Mouse (Mus musculus): Measurements from ENCODE around the gene Myo5a. TPM values are rescaled to one million over a fixed set of nuclear protein-coding genes. Genes with fewer than 3 reads are reported as not detected.

Gene Myo5a
- polyA plus RNA-seq, 1 experiment from 2014 or later = 4.9 TPM

DNA sequence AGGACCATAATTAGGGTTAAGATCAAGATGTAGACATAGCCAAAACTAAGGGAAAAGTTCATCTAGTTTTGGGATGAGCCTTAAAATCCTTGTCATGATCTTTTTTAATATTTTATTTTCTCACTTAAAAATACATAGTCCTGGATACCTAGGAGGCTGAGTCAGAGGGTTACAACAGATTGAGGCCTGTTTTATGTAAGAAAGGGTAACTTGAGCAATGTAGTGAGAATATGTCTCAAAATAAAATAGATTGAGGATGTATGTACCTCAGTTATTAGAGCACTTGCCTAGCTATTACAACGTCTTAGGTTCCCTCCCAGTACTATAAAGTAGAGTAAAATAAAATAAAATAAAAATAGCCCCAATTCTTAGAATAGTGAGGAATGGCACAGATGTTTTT lies 21.3 kb downstream of the Myo5a start:
- Histone ChIP-seq H3K36me3 (ENCODE audit: control insufficient read depth, insufficient read depth, low read length) (no peaks in the 10 kb centered on the region), H3K4me1 (ENCODE audit: control insufficient read depth, insufficient read depth, low read length) (no peaks in the 10 kb centered on the region), H3K27me3 (replicated peaks; ENCODE audit: control insufficient read depth, insufficient read depth, low read length) (no peaks in the 10 kb centered on the region), H3K27ac (ENCODE audit: low read length) (no peak overlapping the region), H3K9me3 (ENCODE audit: control insufficient read depth, low read length) (no peaks in the 10 kb centered on the region), H3K9ac (ENCODE audit: low read depth, low read length) (no peak overlapping the region), H3K4me2 (ENCODE audit: low read depth, low read length) (no peak overlapping the region), H3K4me3 (ENCODE audit: low read length) (no peak overlapping the region)
- ATAC-seq = no peak
- WGBS = 88% methylated on average over 1 of the region's 1 CpGs

DNA sequence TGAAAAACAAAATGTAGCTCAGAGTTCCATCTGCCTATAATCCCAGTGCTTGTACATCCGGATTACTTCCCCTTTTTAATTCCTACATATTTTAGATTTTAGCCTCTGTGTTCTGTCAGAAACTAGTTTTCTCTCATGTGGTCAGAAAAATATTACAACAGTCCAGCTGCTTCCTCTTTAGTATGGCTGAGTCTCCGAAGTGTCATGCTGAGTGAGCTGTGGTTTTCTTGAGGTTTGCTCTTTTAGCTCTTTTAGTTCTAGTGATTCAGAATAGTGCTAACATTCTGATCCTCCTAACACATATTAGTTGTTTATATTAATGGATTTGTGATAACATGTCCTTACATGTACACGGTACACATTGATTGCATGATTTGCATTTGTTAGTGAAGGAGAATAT lies 23.9 kb downstream of the Myo5a start:
- Histone ChIP-seq H3K4me2 (ENCODE audit: low read depth, low read length) (no peak overlapping the region), H3K4me3 (ENCODE audit: low read length) (no peak overlapping the region), H3K36me3 (ENCODE audit: control insufficient read depth, insufficient read depth, low read length) (no peaks in the 10 kb centered on the region), H3K9me3 (ENCODE audit: control insufficient read depth, low read length) (no peaks in the 10 kb centered on the region), H3K9ac (ENCODE audit: low read depth, low read length) (no peak overlapping the region), H3K4me1 (ENCODE audit: control insufficient read depth, insufficient read depth, low read length) (no peaks in the 10 kb centered on the region), H3K27me3 (replicated peaks; ENCODE audit: control insufficient read depth, insufficient read depth, low read length) (no peaks in the 10 kb centered on the region), H3K27ac (ENCODE audit: low read length) (no peak overlapping the region)
- no peak for ATAC-seq
- 73% methylated on average over 3 of the region's 3 CpGs for WGBS

DNA sequence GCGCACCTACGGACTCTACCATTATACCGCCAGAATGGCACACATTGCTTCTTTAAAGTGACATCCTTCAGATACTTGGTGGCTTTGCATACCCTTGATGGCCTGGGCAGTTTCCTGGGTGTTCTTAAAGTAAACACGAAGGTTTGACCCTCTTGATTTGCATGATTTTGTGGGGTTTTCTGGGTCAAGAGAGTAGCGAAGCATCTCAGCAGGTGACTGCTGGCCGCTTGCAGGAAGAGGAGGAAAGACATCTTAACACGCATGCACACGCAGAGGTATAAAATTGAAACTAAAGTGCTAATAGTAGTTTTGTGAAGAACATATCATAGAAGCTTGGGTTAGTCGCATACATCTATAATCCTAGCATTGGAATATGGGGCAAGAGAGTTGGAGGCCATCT lies 28.1 kb downstream of the Myo5a start:
- Histone ChIP-seq H3K27me3 (replicated peaks; ENCODE audit: control insufficient read depth, insufficient read depth, low read length) (no peaks in the 10 kb centered on the region), H3K9ac (ENCODE audit: low read depth, low read length) (no peak overlapping the region), H3K4me3 (ENCODE audit: low read length) (no peak overlapping the region), H3K27ac (ENCODE audit: low read length) (no peak overlapping the region), H3K9me3 (ENCODE audit: control insufficient read depth, low read length) (no peaks in the 10 kb centered on the region), H3K36me3 (ENCODE audit: control insufficient read depth, insufficient read depth, low read length) (no peaks in the 10 kb centered on the region), H3K4me1 (ENCODE audit: control insufficient read depth, insufficient read depth, low read length) (no peaks in the 10 kb centered on the region), H3K4me2 (ENCODE audit: low read depth, low read length) (no peak overlapping the region)
- ATAC-seq = no peak
- WGBS = 96% methylated on average over 9 of the region's 9 CpGs

DNA sequence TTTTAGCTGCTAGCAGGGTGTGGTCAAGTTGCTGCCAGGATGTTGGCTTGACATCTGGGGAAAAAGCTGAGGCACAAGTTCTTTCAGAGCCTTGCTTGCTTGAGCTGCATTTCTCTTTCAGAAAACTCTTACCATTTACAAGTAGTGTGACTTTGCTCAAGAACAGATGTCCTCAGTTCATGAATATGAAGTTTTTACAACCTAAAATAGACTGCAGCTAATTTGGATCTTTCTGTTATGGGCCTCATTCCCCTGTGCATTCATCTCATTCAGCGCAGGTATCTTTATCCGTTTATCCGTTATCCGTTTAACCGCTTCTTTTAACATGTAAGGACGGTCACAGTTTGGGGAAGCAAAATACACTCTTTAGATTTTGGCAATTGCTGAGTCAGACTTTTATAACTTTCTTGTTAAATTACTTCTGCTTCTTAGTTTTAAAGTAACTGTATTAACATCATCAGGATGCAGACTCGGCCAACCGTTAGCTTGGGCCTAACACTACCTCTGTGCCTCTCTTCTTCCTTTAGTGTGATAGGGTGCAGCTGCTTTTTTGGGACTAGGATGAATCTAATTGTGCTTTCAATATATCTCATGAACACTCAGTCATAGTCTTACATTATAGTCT lies 29.5 kb downstream of the Myo5a start:
- Histone ChIP-seq H3K27me3 (replicated peaks; ENCODE audit: control insufficient read depth, insufficient read depth, low read length) (no peaks in the 10 kb centered on the region), H3K9me3 (ENCODE audit: control insufficient read depth, low read length) (no peaks in the 10 kb centered on the region), H3K4me1 (ENCODE audit: control insufficient read depth, insufficient read depth, low read length) (no peaks in the 10 kb centered on the region), H3K36me3 (ENCODE audit: control insufficient read depth, insufficient read depth, low read length) (no peaks in the 10 kb centered on the region), H3K4me3 (ENCODE audit: low read length) (no peak overlapping the region), H3K4me2 (ENCODE audit: low read depth, low read length) (no peak overlapping the region), H3K9ac (ENCODE audit: low read depth, low read length) (no peak overlapping the region), H3K27ac (ENCODE audit: low read length) (no peak overlapping the region)
- WGBS = 93% methylated on average over 8 of the region's 8 CpGs
- ATAC-seq = no peak

DNA sequence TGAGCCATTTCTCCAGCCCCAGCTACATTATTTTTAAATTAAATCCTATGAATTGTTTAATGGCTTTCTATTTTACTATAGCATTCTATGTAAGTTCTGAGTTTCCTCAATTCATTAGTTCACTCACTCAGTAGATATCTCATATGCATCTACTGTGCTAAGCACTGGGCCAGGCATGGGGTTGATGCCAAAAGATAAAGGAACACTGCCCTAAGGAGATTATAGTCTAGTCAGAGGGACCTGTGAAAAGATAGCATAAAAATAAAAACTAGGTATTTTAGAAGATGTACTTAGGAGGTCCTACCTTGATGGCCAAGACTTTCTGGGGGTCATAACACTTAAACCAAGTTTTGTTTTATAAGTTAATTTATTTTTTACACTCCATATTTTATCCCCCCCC lies 31.3 kb downstream of the Myo5a start:
- Histone ChIP-seq H3K9me3 (ENCODE audit: control insufficient read depth, low read length) (no peaks in the 10 kb centered on the region), H3K4me2 (ENCODE audit: low read depth, low read length) (no peak overlapping the region), H3K36me3 (ENCODE audit: control insufficient read depth, insufficient read depth, low read length) (no peaks in the 10 kb centered on the region), H3K27ac (ENCODE audit: low read length) (no peak overlapping the region), H3K27me3 (replicated peaks; ENCODE audit: control insufficient read depth, insufficient read depth, low read length) (no peaks in the 10 kb centered on the region), H3K4me1 (ENCODE audit: control insufficient read depth, insufficient read depth, low read length) (no peaks in the 10 kb centered on the region), H3K9ac (ENCODE audit: low read depth, low read length) (no peak overlapping the region), H3K4me3 (ENCODE audit: low read length) (no peak overlapping the region)
- ATAC-seq = no peak

DNA sequence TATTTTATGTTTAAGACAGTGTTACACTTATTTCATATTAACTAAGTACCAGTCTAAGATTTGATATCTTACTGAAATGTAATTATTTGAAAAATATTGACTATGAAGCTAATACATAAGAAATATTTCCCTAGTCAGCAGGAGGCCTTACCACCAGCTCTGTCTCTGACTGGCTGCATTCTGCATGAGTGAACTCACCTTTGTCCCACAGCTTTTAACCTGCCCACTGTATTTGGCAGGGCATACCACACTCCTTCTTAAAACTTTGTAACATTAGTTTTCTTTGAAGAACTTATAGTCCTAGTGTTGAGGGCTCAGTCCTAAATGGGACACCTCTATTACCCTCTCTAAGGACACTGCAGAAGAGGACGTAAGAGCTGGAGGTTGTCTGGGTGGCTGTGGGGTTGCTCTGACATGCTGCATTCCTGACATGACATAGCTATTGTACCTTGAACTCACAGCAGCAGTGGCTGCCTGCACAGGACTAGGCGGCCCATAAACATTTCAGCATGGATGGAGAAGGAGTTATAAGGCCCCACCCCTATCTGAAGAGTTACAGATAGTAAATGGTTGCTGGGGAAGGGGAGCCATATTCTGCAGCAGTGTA lies 45.9 kb downstream of the Myo5a start:
- no peak overlapping the region for H3K9ac ChIP-seq (ENCODE audit: low read depth, low read length)
- H3K36me3 ChIP-seq (ENCODE audit: control insufficient read depth, insufficient read depth, low read length) = no peaks in the 10 kb centered on the region
- H3K4me2 ChIP-seq (ENCODE audit: low read depth, low read length) = no peak overlapping the region
- H3K27me3 ChIP-seq (replicated peaks; ENCODE audit: control insufficient read depth, insufficient read depth, low read length) = no peaks in the 10 kb centered on the region
- 56% methylated on average over 2 of the region's 2 CpGs for WGBS
- H3K9me3 ChIP-seq (ENCODE audit: control insufficient read depth, low read length) = no peaks in the 10 kb centered on the region
- H3K4me1 ChIP-seq (ENCODE audit: control insufficient read depth, insufficient read depth, low read length) = no peaks in the 10 kb centered on the region
- ATAC-seq = peak; percentile 92
- H3K4me3 ChIP-seq (ENCODE audit: low read length) = no peak overlapping the region
- H3K27ac ChIP-seq (ENCODE audit: low read length) = no peak overlapping the region

DNA sequence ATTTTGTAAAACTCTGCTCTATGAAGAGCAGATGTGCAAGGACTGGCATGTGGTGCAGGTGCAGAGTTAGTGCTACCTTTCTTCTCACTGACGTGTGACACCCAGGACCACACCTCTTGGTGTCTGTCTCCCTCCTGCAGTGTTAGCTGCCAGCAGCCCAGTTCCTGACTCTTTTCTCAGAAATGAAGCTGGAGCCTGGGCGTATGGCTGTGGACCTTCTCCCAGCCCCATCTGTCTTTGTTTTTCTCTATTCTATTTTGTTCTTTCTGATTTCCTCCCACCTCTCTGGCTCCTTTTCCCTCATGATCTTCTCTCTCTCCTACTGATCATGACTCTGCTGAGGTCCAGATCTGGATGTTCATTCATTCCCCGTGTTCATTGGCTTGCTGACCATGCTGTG lies 50.3 kb downstream of the Myo5a start:
- Histone ChIP-seq H3K4me1 (ENCODE audit: control insufficient read depth, insufficient read depth, low read length) (no peaks in the 10 kb centered on the region), H3K9me3 (ENCODE audit: control insufficient read depth, low read length) (no peaks in the 10 kb centered on the region), H3K9ac (ENCODE audit: low read depth, low read length) (no peak overlapping the region), H3K27me3 (replicated peaks; ENCODE audit: control insufficient read depth, insufficient read depth, low read length) (no peaks in the 10 kb centered on the region), H3K4me2 (ENCODE audit: low read depth, low read length) (no peak overlapping the region), H3K36me3 (ENCODE audit: control insufficient read depth, insufficient read depth, low read length) (no peaks in the 10 kb centered on the region), H3K27ac (ENCODE audit: low read length) (no peak overlapping the region), H3K4me3 (ENCODE audit: low read length) (no peak overlapping the region)
- ATAC-seq = no peak
- 91% methylated on average over 3 of the region's 3 CpGs for WGBS

DNA sequence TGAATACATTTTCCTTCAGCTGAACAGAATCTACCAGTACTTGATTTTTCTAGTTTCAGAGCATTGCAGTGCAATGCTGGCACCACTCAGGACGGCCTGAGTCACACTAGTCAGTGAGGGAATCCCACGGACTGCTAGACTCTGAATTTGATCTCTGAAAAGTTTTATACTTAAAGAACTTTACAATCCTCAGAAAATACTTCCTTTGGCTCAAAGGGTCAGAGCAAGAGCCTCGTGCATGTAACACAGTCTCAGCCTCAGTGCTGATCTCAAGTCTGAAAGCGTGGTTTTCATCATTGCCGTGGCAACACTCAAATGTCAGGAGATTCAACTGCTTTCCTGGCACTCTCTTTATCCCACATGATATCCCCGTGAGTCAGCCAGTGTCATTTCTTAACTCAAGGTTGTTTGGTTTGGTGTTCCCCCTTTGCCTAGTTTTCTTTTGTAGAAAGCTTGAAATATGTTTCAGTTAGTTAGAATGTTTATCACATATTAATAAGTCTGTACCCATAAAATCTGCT lies 53.4 kb downstream of the Myo5a start:
- WGBS = 58% methylated on average over 6 of the region's 6 CpGs
- H3K9ac ChIP-seq (ENCODE audit: low read depth, low read length) = no peak overlapping the region
- no peaks in the 10 kb centered on the region for H3K4me1 ChIP-seq (ENCODE audit: control insufficient read depth, insufficient read depth, low read length)
- H3K4me2 ChIP-seq (ENCODE audit: low read depth, low read length) = no peak overlapping the region
- no peaks in the 10 kb centered on the region for H3K36me3 ChIP-seq (ENCODE audit: control insufficient read depth, insufficient read depth, low read length)
- H3K27me3 ChIP-seq (replicated peaks; ENCODE audit: control insufficient read depth, insufficient read depth, low read length) = no peaks in the 10 kb centered on the region
- ATAC-seq = no peak
- H3K27ac ChIP-seq (ENCODE audit: low read length) = no peak overlapping the region
- no peak overlapping the region for H3K4me3 ChIP-seq (ENCODE audit: low read length)
- no peaks in the 10 kb centered on the region for H3K9me3 ChIP-seq (ENCODE audit: control insufficient read depth, low read length)

DNA sequence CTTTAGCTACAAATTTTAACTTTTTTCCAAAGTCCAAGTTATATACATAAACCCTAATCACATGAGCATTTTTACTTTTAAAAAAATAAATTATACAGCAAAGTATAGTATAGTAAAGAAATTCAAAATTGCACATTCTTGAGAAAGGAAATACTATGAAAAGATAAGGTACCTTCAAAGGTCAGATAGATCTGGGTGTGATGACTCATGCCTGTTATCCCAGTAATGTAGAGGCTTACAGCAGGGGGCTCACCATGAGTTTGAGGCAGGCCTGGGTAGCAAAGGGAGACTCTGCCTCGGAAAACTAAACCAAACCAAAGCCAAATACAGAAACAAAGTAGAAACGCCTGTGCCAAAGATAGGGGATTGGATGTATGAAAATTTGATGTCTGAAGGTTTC lies 59.7 kb downstream of the Myo5a start:
- 79% methylated on average over 2 of the region's 2 CpGs for WGBS
- H3K27ac ChIP-seq (ENCODE audit: low read length) = no peak overlapping the region
- no peak overlapping the region for H3K4me3 ChIP-seq (ENCODE audit: low read length)
- H3K4me2 ChIP-seq (ENCODE audit: low read depth, low read length) = no peak overlapping the region
- H3K9me3 ChIP-seq (ENCODE audit: control insufficient read depth, low read length) = no peaks in the 10 kb centered on the region
- no peaks in the 10 kb centered on the region for H3K4me1 ChIP-seq (ENCODE audit: control insufficient read depth, insufficient read depth, low read length)
- no peak for ATAC-seq
- H3K27me3 ChIP-seq (replicated peaks; ENCODE audit: control insufficient read depth, insufficient read depth, low read length) = no peaks in the 10 kb centered on the region
- no peaks in the 10 kb centered on the region for H3K36me3 ChIP-seq (ENCODE audit: control insufficient read depth, insufficient read depth, low read length)
- no peak overlapping the region for H3K9ac ChIP-seq (ENCODE audit: low read depth, low read length)

DNA sequence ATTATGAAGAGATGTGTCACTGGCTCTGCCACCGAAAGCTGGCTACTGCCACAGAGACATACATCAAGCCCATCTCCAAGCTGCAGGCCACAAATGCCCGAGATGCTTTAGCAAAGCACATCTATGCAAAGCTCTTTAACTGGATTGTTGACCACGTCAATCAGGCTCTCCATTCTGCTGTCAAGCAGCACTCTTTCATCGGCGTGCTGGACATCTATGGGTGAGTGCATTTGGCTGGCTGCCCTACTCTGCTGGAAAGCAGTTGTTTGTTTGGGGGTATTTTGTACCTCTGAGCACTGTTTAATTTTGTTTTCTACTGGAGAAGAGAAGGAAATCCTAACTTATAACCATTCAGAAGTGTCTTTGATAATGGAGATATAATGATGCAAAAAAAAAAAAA lies 76.1 kb downstream of the Myo5a start:
- no peaks in the 10 kb centered on the region for H3K27me3 ChIP-seq (replicated peaks; ENCODE audit: control insufficient read depth, insufficient read depth, low read length)
- no peak overlapping the region for H3K27ac ChIP-seq (ENCODE audit: low read length)
- H3K36me3 ChIP-seq (ENCODE audit: control insufficient read depth, insufficient read depth, low read length) = no peaks in the 10 kb centered on the region
- 69% methylated on average over 5 of the region's 5 CpGs for WGBS
- ATAC-seq = no peak
- H3K4me2 ChIP-seq (ENCODE audit: low read depth, low read length) = no peak overlapping the region
- no peaks in the 10 kb centered on the region for H3K9me3 ChIP-seq (ENCODE audit: control insufficient read depth, low read length)
- H3K4me1 ChIP-seq (ENCODE audit: control insufficient read depth, insufficient read depth, low read length) = no peaks in the 10 kb centered on the region
- H3K4me3 ChIP-seq (ENCODE audit: low read length) = no peak overlapping the region
- no peak overlapping the region for H3K9ac ChIP-seq (ENCODE audit: low read depth, low read length)

Measured in intestine, embryonic 16.5 days (tissue).